Mouse (Mus musculus) stomach, embryonic 16.5 days (tissue): ENCODE results near the gene Tenm4. TPM values are rescaled to one million over a fixed set of nuclear protein-coding genes. Genes with fewer than 3 reads are reported as not detected.

ENCODE experiments used
- ATAC-seq: fragments of 200-750 bp; cut with Nextera tagmentation; 2 replicates; pipeline ENCODE4 v1.8.0; 2017; ENCODE audit warnings: moderate number of reproducible peaks, moderate TSS enrichment; ENCODE audit not compliant: insufficient read depth, low FRiP score
- H3K27ac ChIP-seq: fragments of 300-500 bp; sonication (generic); 2 replicates; pipeline ENCODE4 v1.5.1; 2014; ENCODE audit warnings: low read length
- H3K27me3 ChIP-seq: fragments of 300-500 bp; sonication (generic); 2 replicates; pipeline ENCODE4 v1.6.1; 2014; ENCODE audit warnings: low read length, control low read depth, mixed read lengths; ENCODE audit not compliant: control insufficient read depth, insufficient read depth
- H3K36me3 ChIP-seq: fragments of 300-500 bp; sonication (generic); 2 replicates; pipeline ENCODE4 v1.6.1; 2014; ENCODE audit warnings: low read length; ENCODE audit not compliant: control insufficient read depth, insufficient read depth
- H3K4me1 ChIP-seq: fragments of 300-500 bp; sonication (generic); 2 replicates; pipeline ENCODE4 v1.6.1; 2014; ENCODE audit warnings: low read length, control low read depth, mixed read lengths; ENCODE audit not compliant: control insufficient read depth, insufficient read depth
- H3K4me2 ChIP-seq: fragments of 300-500 bp; sonication (generic); 2 replicates; pipeline ENCODE4 v1.6.1; 2014; ENCODE audit warnings: low read depth, low read length, mixed read lengths
- H3K4me3 ChIP-seq: fragments of 300-500 bp; sonication (generic); replicated peaks from 2 replicates; pipeline ENCODE4 v1.5.1; 2014; ENCODE audit warnings: mild to moderate bottlenecking, low read length
- H3K9ac ChIP-seq: fragments of 300-500 bp; sonication (generic); 2 replicates; pipeline ENCODE4 v1.6.1; 2014; ENCODE audit warnings: low read length
- H3K9me3 ChIP-seq: fragments of 300-500 bp; sonication (generic); replicated peaks from 2 replicates; pipeline ENCODE4 v1.6.1; 2016; ENCODE audit warnings: low read length, control low read depth; ENCODE audit not compliant: control insufficient read depth
- WGBS: fragments of 180-500 bp; shearing (Covaris S2); extraction: QIAGEN DNeasy Blood & Tissue Kit; methylation state at CpG from one replicate; pipeline ENCODE4 v1.1.7; 2014; 5-methylcytosine and 5-hydroxymethylcytosine counted together
- polyA plus RNA-seq: library from polyadenylated mRNA; unstranded; fragments of >200 nt; fragmentation: Nextera tagmentation; extraction: Ambion mirVana; gene quantifications from 2 replicates; pipeline ENCODE4 v1.2.1, GENCODE M21; 2015

Tenm4 gene
- polyA plus RNA-seq, 1 experiment from 2014 or later = 22.7 TPM

- WGBS = 64% methylated on average over 1 of the region's 1 CpGs
- Histone ChIP-seq H3K27ac (no peak overlapping the region), H3K4me3 (no peak overlapping the region), H3K4me2 (no peak overlapping the region), H3K4me1 (peaks cover 14% of the 10 kb centered on the region), H3K9me3 (no peaks in the 10 kb centered on the region), H3K36me3 (no peaks in the 10 kb centered on the region), H3K9ac (no peak overlapping the region), H3K27me3 (no peaks in the 10 kb centered on the region)
- ATAC-seq = no peak
Observed at GRCm38 (mm10) chr7:96244796-96245195, 73.8 kb downstream of the Tenm4 start.

DNA sequence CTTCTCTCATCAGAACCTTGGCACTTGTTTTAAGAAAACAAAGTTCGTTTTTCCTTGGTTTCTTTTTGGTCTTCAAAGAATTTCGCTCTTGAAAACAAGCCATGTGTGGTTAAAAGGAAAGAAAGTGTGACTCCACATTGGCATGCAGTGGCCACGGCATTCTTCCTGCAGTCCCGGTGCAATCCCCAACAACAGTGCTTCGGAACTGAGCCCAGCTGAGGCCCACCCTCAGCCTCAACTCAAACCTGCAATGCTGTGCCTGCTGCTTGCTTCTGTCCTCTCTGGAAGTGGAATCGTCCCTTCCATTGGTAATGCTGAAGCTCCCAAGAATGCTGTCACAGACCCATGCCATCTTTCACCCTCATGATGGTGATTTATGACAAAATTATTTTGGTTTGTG is 88.6 kb downstream of the Tenm4 start:
- H3K4me2 ChIP-seq = no peak overlapping the region
- no peaks in the 10 kb centered on the region for H3K9me3 ChIP-seq
- H3K27me3 ChIP-seq = no peaks in the 10 kb centered on the region
- H3K4me1 ChIP-seq = no peaks in the 10 kb centered on the region
- ATAC-seq = no peak
- no peak overlapping the region for H3K27ac ChIP-seq
- H3K36me3 ChIP-seq = no peaks in the 10 kb centered on the region
- H3K9ac ChIP-seq = no peak overlapping the region
- 86% methylated on average over 6 of the region's 6 CpGs for WGBS
- H3K4me3 ChIP-seq = no peak overlapping the region

DNA sequence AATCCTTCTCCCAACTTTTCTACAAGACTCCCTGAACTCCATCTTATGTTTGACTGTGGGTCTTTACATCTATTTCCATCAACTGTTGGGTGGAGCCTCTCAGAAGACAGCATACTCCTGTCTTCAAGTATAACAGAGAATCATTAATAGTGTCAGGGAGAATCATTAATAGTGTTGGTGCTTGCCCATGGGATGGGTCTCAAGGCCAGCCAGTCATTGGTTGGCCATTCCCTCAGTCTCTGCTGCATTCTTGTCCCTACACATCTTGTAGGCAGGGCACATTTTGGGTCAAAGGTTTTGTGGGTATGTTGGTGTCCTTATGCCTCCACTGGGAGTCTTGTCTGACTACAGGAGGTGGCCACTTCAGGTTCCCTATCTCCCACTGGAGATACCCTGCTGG is 91.1 kb downstream of the Tenm4 start:
- Histone ChIP-seq H3K4me1 (peaks cover 5% of the 10 kb centered on the region; the same call in 1 of the 2 replicates), H3K9me3 (no peaks in the 10 kb centered on the region), H3K27me3 (no peaks in the 10 kb centered on the region), H3K4me2 (no peak overlapping the region), H3K36me3 (no peaks in the 10 kb centered on the region), H3K4me3 (no peak overlapping the region), H3K9ac (no peak overlapping the region), H3K27ac (no peak overlapping the region)
- ATAC-seq = no peak

DNA sequence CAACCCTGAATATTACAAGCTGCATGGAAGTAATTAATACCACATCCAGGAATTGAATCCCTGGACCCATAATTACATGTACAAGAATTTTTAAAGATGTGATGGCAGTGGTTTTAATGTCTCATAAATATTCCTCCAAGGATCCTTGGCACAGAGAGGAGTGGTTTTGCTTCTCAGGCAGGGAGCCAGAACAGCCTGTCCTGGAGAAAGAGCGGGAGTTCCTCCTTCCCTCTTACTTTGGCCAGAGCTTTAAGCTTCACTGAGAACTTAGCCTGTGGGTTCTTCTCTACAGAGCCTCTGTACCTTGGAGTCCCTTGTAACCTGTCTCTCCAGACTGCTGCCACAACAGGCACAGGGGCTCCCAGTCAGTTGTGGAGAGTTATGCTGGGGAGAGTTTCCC is 94.9 kb downstream of the Tenm4 start:
- H3K9me3 ChIP-seq = no peaks in the 10 kb centered on the region
- no peak overlapping the region; the same call in 1 of the 2 replicates for H3K9ac ChIP-seq
- 70% methylated on average over 1 of the region's 1 CpGs for WGBS
- no peaks in the 10 kb centered on the region for H3K36me3 ChIP-seq
- H3K27me3 ChIP-seq = no peaks in the 10 kb centered on the region
- no peak overlapping the region for H3K27ac ChIP-seq
- H3K4me2 ChIP-seq = no peak overlapping the region
- peaks cover 7% of the 10 kb centered on the region; the same call in 1 of the 2 replicates for H3K4me1 ChIP-seq
- no peak for ATAC-seq
- no peak overlapping the region for H3K4me3 ChIP-seq

DNA sequence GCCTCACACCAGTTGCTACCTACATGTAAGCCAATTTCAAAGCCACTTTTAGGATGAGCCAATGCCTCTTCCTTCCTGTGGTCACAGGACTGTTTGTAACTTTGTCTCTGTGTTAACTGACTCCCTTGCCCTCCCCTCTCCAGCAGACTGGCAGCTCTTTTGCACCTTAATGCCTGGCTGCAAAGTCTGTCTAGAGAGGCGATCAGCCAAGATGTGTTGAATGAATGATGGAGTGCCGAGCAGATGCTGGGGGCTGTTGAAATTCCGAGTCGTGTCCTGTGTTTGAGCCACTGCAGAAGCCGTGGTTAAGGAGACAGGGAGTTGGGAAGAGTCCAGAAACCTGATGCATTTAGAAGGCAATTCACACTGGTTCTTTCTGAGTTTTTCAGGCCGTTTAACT is 96.2 kb downstream of the Tenm4 start:
- no peak overlapping the region for H3K4me2 ChIP-seq
- peaks cover 7% of the 10 kb centered on the region; the same call in 1 of the 2 replicates for H3K4me1 ChIP-seq
- H3K9me3 ChIP-seq = no peaks in the 10 kb centered on the region
- H3K27me3 ChIP-seq = no peaks in the 10 kb centered on the region
- H3K9ac ChIP-seq = no peak overlapping the region
- WGBS = 38% methylated on average over 6 of the region's 6 CpGs
- H3K4me3 ChIP-seq = no peak overlapping the region
- H3K36me3 ChIP-seq = no peaks in the 10 kb centered on the region
- H3K27ac ChIP-seq = no peak overlapping the region
- ATAC-seq = no peak

DNA sequence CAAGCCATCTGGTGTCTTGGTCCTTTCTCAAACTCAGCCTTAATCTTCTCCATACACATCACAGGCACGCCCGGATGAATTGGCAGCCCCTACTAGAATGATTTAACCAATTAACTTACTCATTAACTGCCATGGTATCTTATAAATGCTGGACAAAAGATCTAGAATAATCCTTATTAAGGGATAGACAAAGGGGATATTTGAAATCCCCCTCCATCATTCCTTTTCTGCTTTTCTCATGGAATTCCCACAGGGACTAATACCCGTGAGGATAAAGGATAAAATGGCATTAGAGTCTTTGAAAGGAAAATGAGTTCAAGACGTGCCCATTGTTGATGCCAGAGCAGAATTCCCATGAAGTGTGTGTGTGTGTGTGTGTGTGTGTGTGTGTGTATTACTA is 99.6 kb downstream of the Tenm4 start:
- no peak for ATAC-seq
- H3K9me3 ChIP-seq = no peaks in the 10 kb centered on the region; the same call in 1 of the 2 replicates
- H3K36me3 ChIP-seq = no peaks in the 10 kb centered on the region
- no peaks in the 10 kb centered on the region for H3K27me3 ChIP-seq
- no peak overlapping the region for H3K4me2 ChIP-seq
- no peak overlapping the region for H3K27ac ChIP-seq
- H3K4me3 ChIP-seq = no peak overlapping the region
- H3K4me1 ChIP-seq = peaks cover 7% of the 10 kb centered on the region; the same call in 1 of the 2 replicates
- WGBS = 74% methylated on average over 4 of the region's 4 CpGs
- H3K9ac ChIP-seq = no peak overlapping the region

DNA sequence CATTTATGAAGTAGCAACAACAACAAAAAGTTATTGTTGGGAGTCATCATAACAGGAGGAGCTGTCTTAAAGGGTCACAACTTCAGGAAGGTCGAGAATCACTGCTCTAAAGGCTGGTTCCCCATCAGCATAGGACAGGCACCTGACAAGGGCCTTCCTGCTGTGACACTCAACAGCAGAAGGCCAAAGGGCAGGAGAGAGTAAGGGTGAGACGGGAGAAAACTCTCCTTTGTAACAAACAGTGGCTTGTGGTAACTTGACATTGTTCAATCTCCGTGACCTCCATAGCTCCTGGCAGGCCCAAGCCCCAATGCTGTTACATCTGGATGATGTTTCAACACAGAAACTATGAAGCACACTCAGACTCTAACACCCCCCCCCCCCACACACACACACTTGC is 101.0 kb downstream of the Tenm4 start:
- Histone ChIP-seq H3K9ac (no peak overlapping the region), H3K4me3 (no peak overlapping the region), H3K36me3 (no peaks in the 10 kb centered on the region), H3K4me2 (no peak overlapping the region), H3K27ac (no peak overlapping the region), H3K4me1 (0 out of 2 replicates have a peak, but pooled peaks cover 3% of the 10 kb centered on the region), H3K9me3 (no peaks in the 10 kb centered on the region; the same call in 1 of the 2 replicates), H3K27me3 (no peaks in the 10 kb centered on the region)
- WGBS = 67% methylated on average over 3 of the region's 3 CpGs
- no peak for ATAC-seq

GRCm38 (mm10) chr7:96274486-96274885 is 103.4 kb downstream of the Tenm4 start:
- H3K9me3 ChIP-seq = no peaks in the 10 kb centered on the region; the same call in 1 of the 2 replicates
- no peak for ATAC-seq

DNA sequence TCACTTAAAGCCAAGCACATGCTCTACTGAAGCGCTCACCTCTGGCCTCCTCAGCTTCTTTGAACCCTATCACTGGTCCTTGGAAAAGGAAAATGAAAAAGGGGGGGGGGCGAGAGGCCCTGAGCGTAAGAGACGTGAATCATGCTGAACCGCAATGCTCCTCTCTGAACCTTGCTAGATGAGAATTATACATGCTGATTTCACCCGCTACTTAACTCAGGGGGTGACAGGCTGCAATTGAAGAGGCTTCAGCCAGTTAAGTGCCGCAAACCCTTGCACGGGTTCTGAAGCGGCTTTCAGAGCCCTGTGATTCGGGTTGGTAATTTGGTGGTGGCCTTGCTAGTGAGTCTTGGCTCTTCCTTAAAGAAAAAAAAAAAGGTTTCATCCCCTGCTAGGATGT is 106.5 kb downstream of the Tenm4 start:
- no peak overlapping the region for H3K27ac ChIP-seq
- no peaks in the 10 kb centered on the region for H3K36me3 ChIP-seq
- WGBS = 87% methylated on average over 10 of the region's 10 CpGs

More at GRCm38 (mm10) chr7:96274486-96274885, 103.4 kb downstream of the Tenm4 start:
- Histone ChIP-seq H3K36me3 (no peaks in the 10 kb centered on the region), H3K4me1 (no peaks in the 10 kb centered on the region), H3K27me3 (no peaks in the 10 kb centered on the region), H3K4me2 (no peak overlapping the region), H3K4me3 (no peak overlapping the region), H3K9ac (no peak overlapping the region), H3K27ac (no peak overlapping the region)
- 89% methylated on average over 2 of the region's 2 CpGs for WGBS

GRCm38 (mm10) chr7:96278378-96278777 is 107.3 kb downstream of the Tenm4 start:
- H3K9me3 ChIP-seq = no peaks in the 10 kb centered on the region; the same call in 1 of the 2 replicates
- H3K4me1 ChIP-seq = no peaks in the 10 kb centered on the region
- no peaks in the 10 kb centered on the region for H3K36me3 ChIP-seq
- no peak overlapping the region for H3K4me3 ChIP-seq
- no peaks in the 10 kb centered on the region for H3K27me3 ChIP-seq
- H3K27ac ChIP-seq = no peak overlapping the region
- no peak overlapping the region for H3K4me2 ChIP-seq
- ATAC-seq = no peak
- WGBS = 83% methylated on average over 11 of the region's 11 CpGs
- no peak overlapping the region for H3K9ac ChIP-seq

More for the DNA sequence above, 106.5 kb downstream of the Tenm4 start:
- H3K27me3 ChIP-seq = no peaks in the 10 kb centered on the region
- H3K4me1 ChIP-seq = no peaks in the 10 kb centered on the region
- no peaks in the 10 kb centered on the region; the same call in 1 of the 2 replicates for H3K9me3 ChIP-seq
- no peak overlapping the region for H3K9ac ChIP-seq
- H3K4me3 ChIP-seq = no peak overlapping the region
- H3K4me2 ChIP-seq = no peak overlapping the region
- no peak for ATAC-seq
